Mouse (Mus musculus) liver, embryonic 14.5 days (tissue): ENCODE data around the gene Gpr55. TPM values are rescaled to one million over a fixed set of nuclear protein-coding genes. Genes with fewer than 3 reads are reported as not detected.

Source experiments
- ATAC-seq: fragments of 200-750 bp; cut with Nextera tagmentation; 2 replicates; pipeline ENCODE4 v1.8.0; 2017; ENCODE audit warnings: moderate number of reproducible peaks, mild to moderate bottlenecking, moderate library complexity; ENCODE audit not compliant: insufficient read depth
- DNase-seq, 3 experiments: peaks; one replicate each; pipeline ENCODE4 v3.0.0-alpha.2; 2012 to 2013; ENCODE audit warnings: low read depth in 3 of 3, low spot score in 3 of 3
- H3K27ac ChIP-seq: fragments of 300-500 bp; sonication (generic); 2 replicates; pipeline ENCODE4 v1.5.1; 2014; ENCODE audit warnings: moderate library complexity, mild to moderate bottlenecking, control low read depth, inconsistent platforms
- H3K27me3 ChIP-seq: fragments of 300-500 bp; sonication (generic); 2 replicates; pipeline ENCODE4 v1.6.1; 2014; ENCODE audit warnings: mild to moderate bottlenecking, low read length, moderate library complexity; ENCODE audit not compliant: control insufficient read depth, insufficient read depth
- H3K36me3 ChIP-seq: fragments of 300-500 bp; sonication (generic); replicated peaks from 2 replicates; pipeline ENCODE4 v1.6.1; 2014; ENCODE audit warnings: low read depth; ENCODE audit not compliant: control insufficient read depth, insufficient read depth
- H3K4me1 ChIP-seq, 2 experiments: fragments of 200-500 bp in 1 of 2; fragments of 300-500 bp in 1 of 2; sonication (generic) in 1 of 2; replicated peaks; 2 replicates each; pipeline ENCODE4 v1.6.1; 2012 to 2014; ENCODE audit warnings: antibody characterized with exemption in 1 of 2, inconsistent platforms in 1 of 2, low read length in 1 of 2; ENCODE audit not compliant: control insufficient read depth in 2 of 2, insufficient read depth in 2 of 2
- H3K4me2 ChIP-seq: fragments of 300-500 bp; sonication (generic); 2 replicates; pipeline ENCODE4 v1.6.1; 2014; ENCODE audit warnings: low read depth, mild to moderate bottlenecking, control low read depth, moderate library complexity
- H3K4me3 ChIP-seq, 2 experiments: fragments of 200-500 bp in 1 of 2; fragments of 300-500 bp in 1 of 2; sonication (generic) in 1 of 2; 2 replicates each; pipeline ENCODE4 v1.5.1; 2012 to 2014; ENCODE audit warnings: low read depth in 2 of 2, low read length in 2 of 2, mild to moderate bottlenecking in 2 of 2, control low read depth in 1 of 2, inconsistent platforms in 1 of 2, moderate library complexity in 1 of 2; ENCODE audit not compliant: insufficient read depth in 1 of 2
- H3K9ac ChIP-seq: fragments of 300-500 bp; sonication (generic); replicated peaks from 2 replicates; pipeline ENCODE4 v1.6.1; 2014; ENCODE audit warnings: mild to moderate bottlenecking, control low read depth, moderate library complexity
- H3K9me3 ChIP-seq: fragments of 300-500 bp; sonication (generic); 2 replicates; pipeline ENCODE4 v1.6.1; 2016; ENCODE audit warnings: low read length, mixed read lengths; ENCODE audit not compliant: control insufficient read depth
- CTCF ChIP-seq: IDR thresholded peaks from 2 replicates; pipeline ENCODE4 v1.5.1; 2016; ENCODE audit warnings: antibody characterized with exemption, low read depth, control low read depth
- EP300 ChIP-seq: IDR thresholded peaks from 2 replicates; pipeline ENCODE4 v1.6.1; 2016; ENCODE audit warnings: antibody characterized with exemption, low read depth
- WGBS: fragments of 180-500 bp; shearing (Covaris S2); extraction: QIAGEN DNeasy Blood & Tissue Kit; methylation state at CpG from one replicate; pipeline ENCODE4 v1.1.7; 2014; ENCODE audit not compliant: insufficient replicate concordance; 5-methylcytosine and 5-hydroxymethylcytosine counted together
- polyA plus RNA-seq, 2 experiments: library from polyadenylated mRNA; depleted of rRNA in 1 of 2; stranded (reverse) in 1 of 2; unstranded in 1 of 2; fragments of >200 nt; fragmentation: Nextera tagmentation in 1 of 2; extraction: Ambion mirVana in 1 of 2; gene quantifications; 2 replicates each; pipeline versions ENCODE4 v1.2.1 to v1.2.3; 2012 to 2014

Gene Gpr55
- polyA plus RNA-seq (2012; rRNA removed) (0.02 and 0.04 TPM in 2 replicates), polyA plus RNA-seq (2014; fragmentation: Nextera tagmentation; extraction: Ambion mirVana) (not detected in 2 replicates)

- Histone ChIP-seq H3K27me3 (no peaks in the 10 kb centered on the region), H3K9ac (no peak within 1 kb of the TSS), H3K4me3 (no peak within 1 kb of the TSS), H3K9me3 (no peaks in the 10 kb centered on the region), H3K27ac (no peak within 1 kb of the TSS), H3K4me1 (peaks cover 0 to 11% of the 10 kb centered on the region in 2 experiments; a peak in 2 of 4 replicates), H3K4me2 (no peak within 1 kb of the TSS), H3K36me3 (no peaks in the 10 kb centered on the region)
- DNase-seq (no peak), ATAC-seq (no peak)
- TF ChIP-seq EP300 (no peak), CTCF (no peak)
- 11% methylated on average over 5 of the region's 5 CpGs for WGBS
Observed at GRCm38 (mm10) chr1:85960873-85961272, at the start of gene Gpr55. TSS of gene Gpr55 (minus strand) at chr1:85961007.

GRCm38 (mm10) chr1:86007778-86008177 lies 47.0 kb upstream of the Gpr55 start:
- TF ChIP-seq EP300 (no peak), CTCF (peak; percentile 86)
- Histone ChIP-seq H3K4me2 (no peak overlapping the region; the same call in 1 of the 2 replicates), H3K9me3 (no peaks in the 10 kb centered on the region), H3K4me1 (no peaks in the 10 kb centered on the region), H3K27ac (no peak overlapping the region), H3K4me3 (no peak overlapping the region), H3K27me3 (no peaks in the 10 kb centered on the region), H3K9ac (no peak overlapping the region), H3K36me3 (no peaks in the 10 kb centered on the region)
- WGBS = 3% methylated on average over 7 of the region's 7 CpGs
- ATAC-seq (peak; percentile 35; the same call in 1 of the 2 replicates), DNase-seq (peak; percentile 50 to 56 (median 50))

- no peak for DNase-seq
- Histone ChIP-seq H3K4me2 (no peak overlapping the region), H3K27me3 (no peaks in the 10 kb centered on the region), H3K27ac (no peak overlapping the region), H3K4me1 (no peaks in the 10 kb centered on the region), H3K9me3 (no peaks in the 10 kb centered on the region), H3K4me3 (no peak overlapping the region), H3K36me3 (no peaks in the 10 kb centered on the region), H3K9ac (no peak overlapping the region)
- 60% methylated on average over 6 of the region's 6 CpGs for WGBS
- TF ChIP-seq CTCF (no peak), EP300 (no peak)
- ATAC-seq = no peak
Observed at GRCm38 (mm10) chr1:86006040-86006439, 45.2 kb upstream of the Gpr55 start.

GRCm38 (mm10) chr1:86005540-86005939 lies 44.7 kb upstream of the Gpr55 start:
- TF ChIP-seq CTCF (no peak), EP300 (no peak)
- ATAC-seq = no peak
- H3K36me3 ChIP-seq = no peaks in the 10 kb centered on the region

GRCm38 (mm10) chr1:85999853-86000570 lies 39.2 kb upstream of the Gpr55 start:
- no peak overlapping the region for H3K9ac ChIP-seq
- TF ChIP-seq EP300 (no peak), CTCF (no peak)
- H3K4me1 ChIP-seq = no peaks in the 10 kb centered on the region
- WGBS = 62% methylated on average over 18 of the region's 18 CpGs
- no peaks in the 10 kb centered on the region for H3K36me3 ChIP-seq
- no peak for DNase-seq
- H3K4me2 ChIP-seq = no peak overlapping the region
- H3K9me3 ChIP-seq = no peaks in the 10 kb centered on the region
- ATAC-seq = no peak
- no peak overlapping the region for H3K27ac ChIP-seq
- H3K4me3 ChIP-seq = no peak overlapping the region
- H3K27me3 ChIP-seq = no peaks in the 10 kb centered on the region

More at GRCm38 (mm10) chr1:86005540-86005939, 44.7 kb upstream of the Gpr55 start:
- no peaks in the 10 kb centered on the region for H3K27me3 ChIP-seq
- H3K4me3 ChIP-seq = no peak overlapping the region
- no peaks in the 10 kb centered on the region for H3K9me3 ChIP-seq
- H3K4me1 ChIP-seq = no peaks in the 10 kb centered on the region
- no peak overlapping the region for H3K4me2 ChIP-seq
- no peak overlapping the region for H3K27ac ChIP-seq
- H3K9ac ChIP-seq = no peak overlapping the region
- 71% methylated on average over 10 of the region's 10 CpGs for WGBS
- DNase-seq = no peak
